Mouse (Mus musculus): ENCODE results near the gene Sh3glb1. TPM values are rescaled to one million over a fixed set of nuclear protein-coding genes. Genes with fewer than 3 reads are reported as not detected.
"Not testable (repeated sequence)": the region's sequence is repeated elsewhere in the genome, so short reads cannot be mapped to it uniquely, and the experiment has no call there.

Gene Sh3glb1
- polyA plus RNA-seq, 1 experiment from 2014 or later = 117 TPM

GRCm38 (mm10) chr3:144747706-144748105, 27.6 kb upstream of the Sh3glb1 start:
- H3K9me3 ChIP-seq (replicated peaks; ENCODE audit: control insufficient read depth, low read length, poor library complexity, severe bottlenecking); H3K27me3 ChIP-seq (ENCODE audit: control insufficient read depth, insufficient read depth, low read depth, low read length); H3K36me3 ChIP-seq (ENCODE audit: control insufficient read depth, insufficient read depth, low read length); H3K4me3 ChIP-seq (ENCODE audit: low read depth, low read length); H3K4me2 ChIP-seq (ENCODE audit: low read length); H3K4me1 ChIP-seq (ENCODE audit: control insufficient read depth, insufficient read depth, low read length); H3K27ac ChIP-seq (ENCODE audit: low read length); H3K9ac ChIP-seq (ENCODE audit: low read depth, low read length): not testable (repeated sequence)
- peak; percentile 81 for ATAC-seq
- WGBS = 8% methylated on average over 3 of the region's 3 CpGs

- not testable (repeated sequence) for H3K9ac ChIP-seq (ENCODE audit: low read depth, low read length); H3K36me3 ChIP-seq (ENCODE audit: control insufficient read depth, insufficient read depth, low read length); H3K27me3 ChIP-seq (ENCODE audit: control insufficient read depth, insufficient read depth, low read depth, low read length); H3K4me3 ChIP-seq (ENCODE audit: low read depth, low read length); H3K4me1 ChIP-seq (ENCODE audit: control insufficient read depth, insufficient read depth, low read length); H3K27ac ChIP-seq (ENCODE audit: low read length); ATAC-seq; H3K9me3 ChIP-seq (replicated peaks; ENCODE audit: control insufficient read depth, low read length, poor library complexity, severe bottlenecking); H3K4me2 ChIP-seq (ENCODE audit: low read length)
- 78% methylated on average over 24 of the region's 24 CpGs for WGBS
Observed at GRCm38 (mm10) chr3:144738396-144738795, 18.3 kb upstream of the Sh3glb1 start.

- Histone ChIP-seq H3K36me3 (ENCODE audit: control insufficient read depth, insufficient read depth, low read length) (no peaks in the 10 kb centered on the region), H3K9me3 (replicated peaks; ENCODE audit: control insufficient read depth, low read length, poor library complexity, severe bottlenecking) (no peaks in the 10 kb centered on the region), H3K4me3 (ENCODE audit: low read depth, low read length) (no peak overlapping the region), H3K9ac (ENCODE audit: low read depth, low read length) (no peak overlapping the region), H3K27ac (ENCODE audit: low read length) (no peak overlapping the region), H3K4me1 (ENCODE audit: control insufficient read depth, insufficient read depth, low read length) (no peaks in the 10 kb centered on the region), H3K27me3 (ENCODE audit: control insufficient read depth, insufficient read depth, low read depth, low read length) (no peaks in the 10 kb centered on the region), H3K4me2 (ENCODE audit: low read length) (no peak overlapping the region)
- WGBS = 31% methylated on average over 9 of the region's 9 CpGs
- ATAC-seq = peak; percentile 42; the same call in 1 of the 2 replicates
Observed at GRCm38 (mm10) chr3:144736831-144737230, 16.7 kb upstream of the Sh3glb1 start.

- 48% methylated on average over 4 of the region's 4 CpGs for WGBS
- Histone ChIP-seq H3K27me3 (ENCODE audit: control insufficient read depth, insufficient read depth, low read depth, low read length) (no peaks in the 10 kb centered on the region), H3K4me3 (ENCODE audit: low read depth, low read length) (no peak overlapping the region), H3K9me3 (replicated peaks; ENCODE audit: control insufficient read depth, low read length, poor library complexity, severe bottlenecking) (no peaks in the 10 kb centered on the region), H3K36me3 (ENCODE audit: control insufficient read depth, insufficient read depth, low read length) (no peaks in the 10 kb centered on the region), H3K27ac (ENCODE audit: low read length) (no peak overlapping the region), H3K4me1 (ENCODE audit: control insufficient read depth, insufficient read depth, low read length) (peaks cover 14% of the 10 kb centered on the region), H3K4me2 (ENCODE audit: low read length) (no peak overlapping the region), H3K9ac (ENCODE audit: low read depth, low read length) (no peak overlapping the region)
- ATAC-seq = no peak
Observed at GRCm38 (mm10) chr3:144723455-144723854, 3.3 kb upstream of the Sh3glb1 start.

- H3K9ac ChIP-seq (ENCODE audit: low read depth, low read length); H3K4me2 ChIP-seq (ENCODE audit: low read length); H3K4me3 ChIP-seq (ENCODE audit: low read depth, low read length); H3K9me3 ChIP-seq (replicated peaks; ENCODE audit: control insufficient read depth, low read length, poor library complexity, severe bottlenecking); H3K27me3 ChIP-seq (ENCODE audit: control insufficient read depth, insufficient read depth, low read depth, low read length); ATAC-seq; H3K36me3 ChIP-seq (ENCODE audit: control insufficient read depth, insufficient read depth, low read length); H3K27ac ChIP-seq (ENCODE audit: low read length): not testable (repeated sequence)
- H3K4me1 ChIP-seq (ENCODE audit: control insufficient read depth, insufficient read depth, low read length) = peaks cover 21% of the 10 kb centered on the region
- 82% methylated on average over 3 of the region's 3 CpGs for WGBS
Observed at GRCm38 (mm10) chr3:144722566-144722965, 2.4 kb upstream of the Sh3glb1 start.

GRCm38 (mm10) chr3:144721860-144722256, 1.7 kb upstream of the Sh3glb1 start:
- 91% methylated on average over 9 of the region's 9 CpGs for WGBS
- Histone ChIP-seq H3K9me3 (replicated peaks; ENCODE audit: control insufficient read depth, low read length, poor library complexity, severe bottlenecking) (no peaks in the 10 kb centered on the region), H3K36me3 (ENCODE audit: control insufficient read depth, insufficient read depth, low read length) (no peaks in the 10 kb centered on the region), H3K4me2 (ENCODE audit: low read length) (no peak overlapping the region), H3K4me1 (ENCODE audit: control insufficient read depth, insufficient read depth, low read length) (peaks cover 25% of the 10 kb centered on the region), H3K9ac (ENCODE audit: low read depth, low read length) (no peak overlapping the region), H3K27ac (ENCODE audit: low read length) (no peak overlapping the region), H3K4me3 (ENCODE audit: low read depth, low read length) (no peak overlapping the region), H3K27me3 (ENCODE audit: control insufficient read depth, insufficient read depth, low read depth, low read length) (no peaks in the 10 kb centered on the region)
- no peak for ATAC-seq

GRCm38 (mm10) chr3:144721077-144721859, 1.1 kb upstream of the Sh3glb1 start:
- WGBS = 90% methylated on average over 10 of the region's 10 CpGs

GRCm38 (mm10) chr3:144719088-144719900, 841 bp downstream of the Sh3glb1 start:
- peak overlapping the region; percentile 94 for H3K9ac ChIP-seq (ENCODE audit: low read depth, low read length)
- H3K27me3 ChIP-seq (ENCODE audit: control insufficient read depth, insufficient read depth, low read depth, low read length) = no peaks in the 10 kb centered on the region
- peak overlapping the region; percentile 85 for H3K4me3 ChIP-seq (ENCODE audit: low read depth, low read length)
- H3K4me2 ChIP-seq (ENCODE audit: low read length) = peak overlapping the region; percentile 86
- H3K27ac ChIP-seq (ENCODE audit: low read length) = peak overlapping the region; percentile 98
- under 1% methylated on average over 49 of the region's 56 CpGs for WGBS
- peak; percentile 34 for ATAC-seq
- no peaks in the 10 kb centered on the region for H3K36me3 ChIP-seq (ENCODE audit: control insufficient read depth, insufficient read depth, low read length)
- H3K4me1 ChIP-seq (ENCODE audit: control insufficient read depth, insufficient read depth, low read length) = peaks cover 36% of the 10 kb centered on the region
- H3K9me3 ChIP-seq (replicated peaks; ENCODE audit: control insufficient read depth, low read length, poor library complexity, severe bottlenecking) = no peaks in the 10 kb centered on the region

More at GRCm38 (mm10) chr3:144721077-144721859, 1.1 kb upstream of the Sh3glb1 start:
- H3K36me3 ChIP-seq (ENCODE audit: control insufficient read depth, insufficient read depth, low read length) = no peaks in the 10 kb centered on the region
- no peaks in the 10 kb centered on the region for H3K27me3 ChIP-seq (ENCODE audit: control insufficient read depth, insufficient read depth, low read depth, low read length)
- ATAC-seq = peak; percentile 5; the same call in 1 of the 2 replicates
- peak overlapping the region; percentile 66 for H3K9ac ChIP-seq (ENCODE audit: low read depth, low read length)
- peak overlapping the region; percentile 98 for H3K27ac ChIP-seq (ENCODE audit: low read length)
- no peaks in the 10 kb centered on the region for H3K9me3 ChIP-seq (replicated peaks; ENCODE audit: control insufficient read depth, low read length, poor library complexity, severe bottlenecking)
- H3K4me2 ChIP-seq (ENCODE audit: low read length) = peak overlapping the region; percentile 86
- H3K4me3 ChIP-seq (ENCODE audit: low read depth, low read length) = peak overlapping the region; percentile 85
- peaks cover 27% of the 10 kb centered on the region for H3K4me1 ChIP-seq (ENCODE audit: control insufficient read depth, insufficient read depth, low read length)

GRCm38 (mm10) chr3:144718706-144719087, 1.4 kb downstream of the Sh3glb1 start:
- Histone ChIP-seq H3K27ac (ENCODE audit: low read length) (no peak overlapping the region), H3K9ac (ENCODE audit: low read depth, low read length) (peak overlapping the region; percentile 94; the same call in 1 of the 2 replicates), H3K9me3 (replicated peaks; ENCODE audit: control insufficient read depth, low read length, poor library complexity, severe bottlenecking) (no peaks in the 10 kb centered on the region), H3K27me3 (ENCODE audit: control insufficient read depth, insufficient read depth, low read depth, low read length) (no peaks in the 10 kb centered on the region), H3K36me3 (ENCODE audit: control insufficient read depth, insufficient read depth, low read length) (no peaks in the 10 kb centered on the region), H3K4me2 (ENCODE audit: low read length) (peak overlapping the region; percentile 86), H3K4me1 (ENCODE audit: control insufficient read depth, insufficient read depth, low read length) (peaks cover 36% of the 10 kb centered on the region), H3K4me3 (ENCODE audit: low read depth, low read length) (peak overlapping the region; percentile 85)
- 14% methylated on average over 7 of the region's 7 CpGs for WGBS
- no peak for ATAC-seq

Measured in midbrain, embryonic 16.5 days (tissue).